Mouse (Mus musculus) midbrain, embryonic 15.5 days (tissue): ENCODE data around the gene Ankrd42. TPM values are rescaled to one million over a fixed set of nuclear protein-coding genes. Genes with fewer than 3 reads are reported as not detected.

Source experiments
- ATAC-seq: fragments of 200-750 bp; cut with Nextera tagmentation; replicated peaks from 2 replicates; pipeline ENCODE4 v1.8.0; 2017; ENCODE audit warnings: moderate TSS enrichment
- H3K27ac ChIP-seq: fragments of 300-500 bp; sonication (generic); 2 replicates; pipeline ENCODE4 v1.5.1; 2015; ENCODE audit warnings: mild to moderate bottlenecking, inconsistent platforms
- H3K27me3 ChIP-seq: fragments of 300-500 bp; sonication (generic); replicated peaks from 2 replicates; pipeline ENCODE4 v1.6.1; 2015; ENCODE audit warnings: inconsistent platforms
- H3K36me3 ChIP-seq: fragments of 300-500 bp; sonication (generic); replicated peaks from 2 replicates; pipeline ENCODE4 v1.6.1; 2015; ENCODE audit warnings: inconsistent platforms
- H3K4me1 ChIP-seq: fragments of 300-500 bp; sonication (generic); 2 replicates; pipeline ENCODE4 v1.6.1; 2015; ENCODE audit warnings: inconsistent platforms
- H3K4me2 ChIP-seq: fragments of 300-500 bp; sonication (generic); 2 replicates; pipeline ENCODE4 v1.6.1; 2015; ENCODE audit warnings: inconsistent platforms, mild to moderate bottlenecking, moderate library complexity
- H3K4me3 ChIP-seq: fragments of 300-500 bp; sonication (generic); 2 replicates; pipeline ENCODE4 v1.5.1; 2015; ENCODE audit warnings: mild to moderate bottlenecking, inconsistent platforms
- H3K9ac ChIP-seq: fragments of 300-500 bp; sonication (generic); 2 replicates; pipeline ENCODE4 v1.6.1; 2015; ENCODE audit warnings: mild to moderate bottlenecking, inconsistent platforms
- H3K9me3 ChIP-seq: fragments of 300-500 bp; sonication (generic); 2 replicates; pipeline ENCODE4 v1.6.1; 2016; ENCODE audit warnings: inconsistent platforms
- WGBS: fragments of 180-500 bp; shearing (Covaris S2); methylation state at CpG from one replicate; pipeline ENCODE4 v1.1.7; 2015; ENCODE audit warnings: mixed read lengths; 5-methylcytosine and 5-hydroxymethylcytosine counted together
- polyA plus RNA-seq: library from polyadenylated mRNA; unstranded; fragments of >200 nt; fragmentation: Nextera tagmentation; extraction: Ambion mirVana; gene quantifications from 2 replicates; pipeline ENCODE4 v1.2.1, GENCODE M21; 2015

Gene Ankrd42
- 25.8 and 26.8 TPM in 2 replicates for polyA plus RNA-seq

DNA sequence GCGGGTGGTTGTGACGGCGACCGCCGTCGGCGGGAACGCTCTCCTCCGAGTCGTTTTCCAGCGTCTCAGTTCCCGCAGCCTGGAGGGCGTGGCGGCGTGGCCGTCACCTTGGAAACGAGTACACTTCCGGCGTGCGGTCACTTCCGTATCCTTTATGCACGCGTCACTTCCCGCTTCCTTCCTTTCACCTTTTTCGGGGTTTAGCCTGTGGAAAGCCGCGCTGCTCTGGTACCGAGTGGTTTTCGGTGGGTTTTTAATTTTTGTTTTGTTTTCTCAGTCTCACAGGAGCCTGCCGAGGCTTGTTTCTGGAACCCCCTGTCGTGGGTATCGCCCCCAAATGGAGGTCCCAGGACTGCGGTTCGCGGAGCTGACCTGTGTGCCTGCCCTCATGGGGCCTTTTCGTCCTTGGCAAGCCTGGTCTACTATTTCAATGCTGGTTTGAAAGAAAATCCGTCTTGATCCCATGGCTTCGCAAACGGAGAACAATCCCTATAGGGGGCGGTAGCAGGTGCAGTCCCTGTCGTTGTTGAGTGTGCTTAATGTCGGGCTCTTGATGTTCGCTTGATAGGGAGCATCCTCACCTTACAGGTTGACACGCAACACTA lies at the start of gene Ankrd42:
TSS of gene Ankrd42 (minus strand) at position 122 of the 605 bp plus-strand sequence.
- peak within 1 kb of the TSS; percentile 90 for H3K9ac ChIP-seq
- under 1% methylated on average over 44 of the region's 44 CpGs for WGBS
- peak; percentile 99 for ATAC-seq
- peak within 1 kb of the TSS; percentile 84 for H3K27ac ChIP-seq
- H3K36me3 ChIP-seq = peaks cover 3% of the 10 kb centered on the region; the same call in 1 of the 2 replicates
- H3K4me3 ChIP-seq = peak within 1 kb of the TSS; percentile 98
- peak within 1 kb of the TSS; percentile 99 for H3K4me2 ChIP-seq
- H3K4me1 ChIP-seq = peaks cover 21% of the 10 kb centered on the region
- no peaks in the 10 kb centered on the region for H3K27me3 ChIP-seq
- H3K9me3 ChIP-seq = no peaks in the 10 kb centered on the region

- Histone ChIP-seq H3K27ac (no peak overlapping the region), H3K9me3 (no peaks in the 10 kb centered on the region), H3K27me3 (no peaks in the 10 kb centered on the region), H3K9ac (no peak overlapping the region), H3K4me3 (no peak overlapping the region), H3K4me1 (no peaks in the 10 kb centered on the region), H3K4me2 (no peak overlapping the region), H3K36me3 (no peaks in the 10 kb centered on the region)
- no peak for ATAC-seq
- WGBS = 82% methylated on average over 4 of the region's 4 CpGs
Measured at GRCm38 (mm10) chr7:92677346-92677745, 40.4 kb upstream of the Ankrd42 start.

DNA sequence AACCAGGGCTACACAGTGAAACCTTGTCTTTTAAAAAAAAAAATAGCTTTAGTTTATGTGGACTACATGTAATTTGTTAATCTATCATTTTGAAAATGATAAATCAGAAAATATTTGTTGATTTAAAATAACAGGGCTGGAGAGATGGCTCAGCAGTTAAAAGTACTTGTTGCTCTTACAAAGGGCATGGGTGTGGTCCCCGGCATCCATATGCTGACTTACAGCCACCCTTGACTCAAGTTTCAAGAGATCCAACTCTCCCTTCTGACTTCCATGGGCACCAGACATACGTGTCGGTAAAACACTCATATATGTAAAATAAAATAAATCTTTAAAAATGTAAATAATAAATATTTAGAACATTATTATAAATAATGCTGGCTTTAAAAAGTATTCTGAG lies 38.2 kb upstream of the Ankrd42 start:
- H3K4me3 ChIP-seq = no peak overlapping the region
- H3K9me3 ChIP-seq = no peaks in the 10 kb centered on the region
- no peak overlapping the region for H3K27ac ChIP-seq
- no peak overlapping the region for H3K4me2 ChIP-seq
- no peak for ATAC-seq
- H3K27me3 ChIP-seq = no peaks in the 10 kb centered on the region
- no peaks in the 10 kb centered on the region for H3K36me3 ChIP-seq
- no peak overlapping the region for H3K9ac ChIP-seq
- peaks cover 5% of the 10 kb centered on the region for H3K4me1 ChIP-seq
- 94% methylated on average over 3 of the region's 3 CpGs for WGBS

DNA sequence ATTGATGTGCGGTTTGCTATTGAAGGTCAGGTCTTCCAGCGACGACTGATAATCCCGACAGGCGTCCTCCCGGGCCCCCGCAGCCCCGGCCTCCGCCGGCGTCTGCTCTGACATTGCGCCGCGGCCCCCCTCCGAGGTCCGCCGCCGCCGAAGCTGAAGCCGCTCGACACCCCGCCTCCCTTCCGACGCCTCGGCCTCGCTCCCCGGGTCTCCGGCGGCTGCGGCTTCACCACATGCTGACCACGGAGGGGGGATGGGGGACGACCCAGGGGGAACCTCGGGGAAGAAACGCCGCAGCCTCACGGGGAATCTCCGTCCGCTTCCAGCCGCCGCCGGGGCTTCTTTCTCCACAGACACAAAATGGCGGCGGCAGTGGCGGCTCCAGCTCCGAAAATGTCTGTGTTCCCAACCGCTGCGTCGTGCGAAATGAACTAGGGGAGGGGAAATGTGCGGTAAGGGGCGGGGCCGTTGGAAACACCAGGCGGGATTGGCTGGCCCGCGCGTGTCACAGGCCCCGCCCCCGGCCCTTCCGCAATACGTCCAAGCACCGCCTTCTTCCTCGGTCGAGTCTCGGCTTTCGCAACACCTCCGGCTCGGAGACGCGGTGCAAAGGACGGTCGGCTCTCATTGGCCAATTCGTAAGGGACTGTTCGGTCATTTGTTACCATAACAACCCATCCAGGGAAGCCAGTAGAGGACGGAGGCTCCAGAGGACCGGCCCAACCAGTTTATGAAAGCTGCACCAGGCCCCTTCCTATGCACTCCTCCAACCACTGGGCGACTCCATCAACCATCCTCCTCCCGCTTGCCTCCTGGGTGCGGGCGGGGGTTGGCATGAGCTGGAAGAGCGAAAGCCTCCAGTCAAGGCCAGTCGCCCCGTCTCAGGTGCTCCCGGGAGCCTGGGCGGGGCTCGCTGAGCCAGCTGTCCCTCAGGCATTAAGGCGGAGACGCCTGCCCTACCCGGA lies 32.8 kb upstream of the Ankrd42 start, which contains the start of gene Pcf11:
TSS of gene Pcf11 (minus strand) at position 428 of the 965 bp plus-strand sequence.
- H3K4me3 ChIP-seq = peak within 1 kb of the TSS; percentile 94
- ATAC-seq = peak; percentile 98
- H3K27ac ChIP-seq = peak within 1 kb of the TSS; percentile 99
- under 1% methylated on average over 88 of the region's 88 CpGs for WGBS
- peak within 1 kb of the TSS; percentile 99 for H3K9ac ChIP-seq
- H3K9me3 ChIP-seq = no peaks in the 10 kb centered on the region
- no peaks in the 10 kb centered on the region for H3K27me3 ChIP-seq
- peaks cover 26% of the 10 kb centered on the region for H3K4me1 ChIP-seq
- no peaks in the 10 kb centered on the region for H3K36me3 ChIP-seq
- peak within 1 kb of the TSS; percentile 78 for H3K4me2 ChIP-seq

GRCm38 (mm10) chr7:92668791-92669506 lies 32.0 kb upstream of the Ankrd42 start:
- Histone ChIP-seq H3K9ac (peak overlapping the region; percentile 99), H3K4me1 (peaks cover 26% of the 10 kb centered on the region), H3K27me3 (no peaks in the 10 kb centered on the region), H3K36me3 (no peaks in the 10 kb centered on the region), H3K4me2 (peak overlapping the region; percentile 78), H3K27ac (peak overlapping the region; percentile 99), H3K4me3 (peak overlapping the region; percentile 94), H3K9me3 (no peaks in the 10 kb centered on the region)
- ATAC-seq = peak; percentile 31
- under 1% methylated on average over 29 of the region's 29 CpGs for WGBS

- Histone ChIP-seq H3K4me3 (no peak overlapping the region), H3K9ac (no peak overlapping the region), H3K4me2 (peak overlapping the region; percentile 78), H3K36me3 (no peaks in the 10 kb centered on the region), H3K27ac (no peak overlapping the region), H3K9me3 (no peaks in the 10 kb centered on the region), H3K27me3 (no peaks in the 10 kb centered on the region), H3K4me1 (peaks cover 26% of the 10 kb centered on the region)
- no peak for ATAC-seq
- 87% methylated on average over 7 of the region's 7 CpGs for WGBS
Measured at GRCm38 (mm10) chr7:92666274-92666820, 29.4 kb upstream of the Ankrd42 start.

DNA sequence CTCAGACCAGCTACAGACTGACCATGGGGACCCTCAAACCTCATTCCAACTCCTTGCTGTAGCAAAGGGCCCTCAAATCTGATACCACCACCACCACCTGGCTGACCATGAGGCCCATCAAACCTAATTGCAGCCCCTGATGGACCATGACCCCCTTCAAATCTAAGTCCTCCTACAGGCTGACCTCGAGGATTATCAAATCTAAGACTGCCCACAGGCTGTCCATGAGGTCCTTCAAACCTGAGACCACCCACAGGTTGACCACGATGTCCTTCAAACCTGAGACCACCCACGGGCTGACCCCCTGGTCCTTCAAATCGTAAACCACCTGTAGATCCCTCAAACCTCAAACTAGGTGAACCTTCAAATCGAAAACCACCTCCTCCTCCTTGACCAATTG lies 21.1 kb upstream of the Ankrd42 start:
- Histone ChIP-seq H3K4me1 (0 out of 2 replicates have a peak, but pooled peaks cover 6% of the 10 kb centered on the region), H3K4me2 (no peak overlapping the region), H3K27ac (no peak overlapping the region), H3K9ac (no peak overlapping the region), H3K4me3 (no peak overlapping the region), H3K36me3 (peaks cover 34% of the 10 kb centered on the region), H3K9me3 (no peaks in the 10 kb centered on the region), H3K27me3 (no peaks in the 10 kb centered on the region)
- WGBS = over 99% methylated on average over 5 of the region's 5 CpGs
- ATAC-seq = no peak

DNA sequence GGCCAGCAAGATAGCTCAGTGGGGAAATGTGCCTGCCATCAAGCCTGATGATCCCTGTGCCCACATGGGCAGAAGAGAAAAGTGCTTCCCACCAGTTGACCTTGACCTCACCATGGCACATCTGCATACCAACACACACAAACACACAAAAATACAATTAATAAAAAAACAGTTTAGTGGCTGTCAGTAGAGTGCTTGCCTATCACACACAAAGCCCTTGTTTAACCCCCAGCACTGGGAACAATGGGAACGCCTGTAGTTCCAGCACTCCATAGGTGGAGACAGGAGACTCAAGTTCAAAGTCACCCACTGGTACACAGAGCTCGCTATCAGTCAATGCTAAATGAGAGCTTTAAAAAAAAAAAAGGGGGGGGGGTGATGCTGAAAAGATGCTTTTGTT lies 19.4 kb upstream of the Ankrd42 start:
- H3K4me1 ChIP-seq = 0 out of 2 replicates have a peak, but pooled peaks cover 6% of the 10 kb centered on the region
- no peak overlapping the region for H3K27ac ChIP-seq
- 77% methylated on average over 2 of the region's 2 CpGs for WGBS
- peaks cover 34% of the 10 kb centered on the region for H3K36me3 ChIP-seq
- no peak overlapping the region for H3K4me3 ChIP-seq
- H3K27me3 ChIP-seq = no peaks in the 10 kb centered on the region
- H3K9me3 ChIP-seq = no peaks in the 10 kb centered on the region
- ATAC-seq = no peak
- no peak overlapping the region for H3K4me2 ChIP-seq
- no peak overlapping the region for H3K9ac ChIP-seq

- H3K4me3 ChIP-seq = no peak overlapping the region
- 0 out of 2 replicates have a peak, but pooled peaks cover 6% of the 10 kb centered on the region for H3K4me1 ChIP-seq
- no peak for ATAC-seq
- no peak overlapping the region for H3K9ac ChIP-seq
- H3K4me2 ChIP-seq = no peak overlapping the region
- peaks cover 20% of the 10 kb centered on the region for H3K36me3 ChIP-seq
- H3K27me3 ChIP-seq = no peaks in the 10 kb centered on the region
- no peaks in the 10 kb centered on the region for H3K9me3 ChIP-seq
- WGBS = 92% methylated on average over 1 of the region's 1 CpGs
- H3K27ac ChIP-seq = no peak overlapping the region
Measured at GRCm38 (mm10) chr7:92653329-92653728, 16.4 kb upstream of the Ankrd42 start.

DNA sequence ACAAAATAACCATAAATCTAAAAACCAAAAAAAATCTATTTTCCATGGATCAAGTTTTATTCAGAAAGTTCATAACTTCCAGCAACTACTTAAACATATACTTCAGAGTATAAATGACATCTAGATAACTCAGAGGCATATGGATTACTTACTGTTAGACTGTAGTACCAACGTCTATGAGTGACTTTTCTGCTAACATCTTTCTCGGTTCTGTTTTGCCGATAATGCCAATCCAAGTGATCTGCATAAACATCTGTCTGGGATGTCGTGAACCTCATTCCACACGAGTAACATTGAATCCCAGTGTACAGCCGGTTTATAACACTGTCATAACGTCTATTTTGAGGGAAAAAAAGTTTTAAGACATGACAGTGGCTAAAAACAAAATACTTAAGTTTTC lies 10.8 kb upstream of the Ankrd42 start:
- ATAC-seq = no peak
- WGBS = 88% methylated on average over 7 of the region's 7 CpGs
- H3K36me3 ChIP-seq = peaks cover 20% of the 10 kb centered on the region
- no peaks in the 10 kb centered on the region for H3K9me3 ChIP-seq
- no peak overlapping the region for H3K4me3 ChIP-seq
- no peaks in the 10 kb centered on the region for H3K4me1 ChIP-seq
- H3K27ac ChIP-seq = no peak overlapping the region
- no peaks in the 10 kb centered on the region for H3K27me3 ChIP-seq
- no peak overlapping the region for H3K9ac ChIP-seq
- H3K4me2 ChIP-seq = no peak overlapping the region

- H3K27ac ChIP-seq = no peak overlapping the region
- H3K4me3 ChIP-seq = no peak overlapping the region
- H3K9ac ChIP-seq = no peak overlapping the region
- H3K4me2 ChIP-seq = no peak overlapping the region
- no peak for ATAC-seq
- H3K9me3 ChIP-seq = no peaks in the 10 kb centered on the region
- no peaks in the 10 kb centered on the region for H3K27me3 ChIP-seq
- H3K36me3 ChIP-seq = peaks cover 17% of the 10 kb centered on the region
- H3K4me1 ChIP-seq = peaks cover 10% of the 10 kb centered on the region
Measured at GRCm38 (mm10) chr7:92642358-92642757, 5.4 kb upstream of the Ankrd42 start.
